Mouse (Mus musculus) midbrain, embryonic 11.5 days (tissue): ENCODE measurements around the gene Adrm1. TPM values are rescaled to one million over a fixed set of nuclear protein-coding genes. Genes with fewer than 3 reads are reported as not detected.

Experiments used
- ATAC-seq: fragments of 200-750 bp; cut with Nextera tagmentation; 2 replicates; pipeline ENCODE4 v1.8.0; 2017; ENCODE audit warnings: moderate TSS enrichment, moderate library complexity; ENCODE audit not compliant: low FRiP score
- DNase-seq: peaks from one replicate; pipeline ENCODE4 v3.0.0; 2015; ENCODE audit warnings: low spot score; ENCODE audit errors: missing footprints
- H3K27ac ChIP-seq: fragments of 300-500 bp; sonication (generic); 2 replicates; pipeline ENCODE4 v1.5.1; 2014; ENCODE audit warnings: low read depth, low read length
- H3K27me3 ChIP-seq: fragments of 300-500 bp; sonication (generic); 2 replicates; pipeline ENCODE4 v1.6.1; 2014; ENCODE audit warnings: mild to moderate bottlenecking, low read length, moderate library complexity, mixed read lengths; ENCODE audit not compliant: control insufficient read depth, insufficient read depth
- H3K36me3 ChIP-seq: fragments of 300-500 bp; sonication (generic); 2 replicates; pipeline ENCODE4 v1.6.1; 2014; ENCODE audit warnings: mild to moderate bottlenecking, low read length, moderate library complexity, mixed read lengths; ENCODE audit not compliant: control insufficient read depth, insufficient read depth
- H3K4me1 ChIP-seq: fragments of 300-500 bp; sonication (generic); 2 replicates; pipeline ENCODE4 v1.6.1; 2014; ENCODE audit warnings: low read length; ENCODE audit not compliant: control insufficient read depth, insufficient read depth
- H3K4me2 ChIP-seq: fragments of 300-500 bp; sonication (generic); 2 replicates; pipeline ENCODE4 v1.6.1; 2014; ENCODE audit warnings: mild to moderate bottlenecking, moderate library complexity
- H3K4me3 ChIP-seq: fragments of 300-500 bp; sonication (generic); 2 replicates; pipeline ENCODE4 v1.5.1; 2014; ENCODE audit warnings: low read depth, low read length
- H3K9ac ChIP-seq: fragments of 300-500 bp; sonication (generic); 2 replicates; pipeline ENCODE4 v1.6.1; 2014; ENCODE audit warnings: low read length
- H3K9me3 ChIP-seq: fragments of 300-500 bp; sonication (generic); 2 replicates; pipeline ENCODE4 v1.6.1; 2016; ENCODE audit warnings: low read length; ENCODE audit not compliant: control insufficient read depth
- WGBS: fragments of 180-500 bp; shearing (Covaris S2); extraction: QIAGEN DNeasy Blood & Tissue Kit; methylation state at CpG from one replicate; pipeline ENCODE4 v1.1.7; 2014; 5-methylcytosine and 5-hydroxymethylcytosine counted together
- polyA plus RNA-seq: library from polyadenylated mRNA; unstranded; fragments of >200 nt; fragmentation: Nextera tagmentation; extraction: Ambion mirVana; gene quantifications from 2 replicates; pipeline ENCODE4 v1.2.1, GENCODE M21; 2014

Gene Adrm1
- polyA plus RNA-seq, 1 experiment from 2014 or later: 170 TPM

GRCm38 (mm10) chr2:180218677-180219076 lies 47.4 kb downstream of the Adrm1 start:
- Histone ChIP-seq H3K27ac (no peak overlapping the region), H3K27me3 (peaks cover 4% of the 10 kb centered on the region; the same call in 1 of the 2 replicates), H3K9me3 (no peaks in the 10 kb centered on the region), H3K4me2 (no peak overlapping the region), H3K36me3 (no peaks in the 10 kb centered on the region), H3K9ac (no peak overlapping the region), H3K4me3 (no peak overlapping the region), H3K4me1 (no peaks in the 10 kb centered on the region)
- DNase-seq (no peak), ATAC-seq (no peak)
- WGBS: 26% methylated on average over 5 of the region's 5 CpGs

GRCm38 (mm10) chr2:180219145-180219943 lies 48.1 kb downstream of the Adrm1 start:
- WGBS: 82% methylated on average over 15 of the region's 15 CpGs
- Histone ChIP-seq H3K36me3 (no peaks in the 10 kb centered on the region), H3K27me3 (peaks cover 10% of the 10 kb centered on the region), H3K4me3 (no peak overlapping the region), H3K4me2 (no peak overlapping the region), H3K27ac (no peak overlapping the region), H3K4me1 (no peaks in the 10 kb centered on the region), H3K9me3 (no peaks in the 10 kb centered on the region), H3K9ac (no peak overlapping the region)
- no peak for ATAC-seq
- DNase-seq: no peak

DNA sequence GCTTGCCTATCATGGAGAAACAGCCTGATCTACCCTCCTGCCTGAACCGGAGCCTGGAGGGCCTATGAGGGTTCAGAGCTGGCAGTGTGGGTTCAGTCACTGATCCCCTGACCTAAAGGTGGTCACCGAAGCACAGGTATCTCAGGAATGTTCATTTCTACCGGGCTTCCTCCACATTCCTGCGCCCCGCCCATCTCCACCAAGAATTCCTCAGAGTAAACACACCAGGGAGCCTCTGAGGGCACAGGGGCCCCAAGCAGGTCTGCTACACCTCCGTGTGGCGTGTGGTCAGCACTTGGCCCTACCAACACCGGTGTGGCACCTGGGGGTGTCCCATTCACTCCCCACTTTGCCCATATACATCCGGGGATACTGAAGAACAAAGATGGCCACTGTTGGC lies 48.9 kb downstream of the Adrm1 start:
- Histone ChIP-seq H3K4me1 (peaks cover 5% of the 10 kb centered on the region), H3K27me3 (peaks cover 18% of the 10 kb centered on the region), H3K4me2 (no peak overlapping the region), H3K27ac (no peak overlapping the region), H3K9ac (no peak overlapping the region), H3K9me3 (no peaks in the 10 kb centered on the region), H3K36me3 (no peaks in the 10 kb centered on the region), H3K4me3 (no peak overlapping the region)
- DNase-seq (no peak), ATAC-seq (no peak)
- 81% methylated on average over 9 of the region's 9 CpGs for WGBS

GRCm38 (mm10) chr2:180221051-180221450 lies 49.8 kb downstream of the Adrm1 start:
- no peak overlapping the region for H3K27ac ChIP-seq
- H3K27me3 ChIP-seq: peaks cover 25% of the 10 kb centered on the region
- no peak overlapping the region for H3K4me2 ChIP-seq
- H3K4me3 ChIP-seq: no peak overlapping the region
- ATAC-seq (no peak), DNase-seq (no peak)
- 92% methylated on average over 9 of the region's 9 CpGs for WGBS
- H3K4me1 ChIP-seq: peaks cover 12% of the 10 kb centered on the region
- H3K36me3 ChIP-seq: no peaks in the 10 kb centered on the region
- no peak overlapping the region for H3K9ac ChIP-seq
- no peaks in the 10 kb centered on the region for H3K9me3 ChIP-seq

GRCm38 (mm10) chr2:180222250-180222649 lies 51.0 kb downstream of the Adrm1 start:
- DNase-seq (no peak), ATAC-seq (0 out of 2 replicates have a peak, but pooled peaks have one; percentile 4)
- peaks cover 29% of the 10 kb centered on the region for H3K27me3 ChIP-seq
- H3K9ac ChIP-seq: no peak overlapping the region
- no peak overlapping the region for H3K4me3 ChIP-seq
- 16% methylated on average over 6 of the region's 6 CpGs for whole genome bisulfite sequencing
- no peak overlapping the region for H3K27ac ChIP-seq
- no peak overlapping the region for H3K4me2 ChIP-seq
- no peaks in the 10 kb centered on the region for H3K36me3 ChIP-seq
- H3K4me1 ChIP-seq: peaks cover 18% of the 10 kb centered on the region
- no peaks in the 10 kb centered on the region for H3K9me3 ChIP-seq

DNA sequence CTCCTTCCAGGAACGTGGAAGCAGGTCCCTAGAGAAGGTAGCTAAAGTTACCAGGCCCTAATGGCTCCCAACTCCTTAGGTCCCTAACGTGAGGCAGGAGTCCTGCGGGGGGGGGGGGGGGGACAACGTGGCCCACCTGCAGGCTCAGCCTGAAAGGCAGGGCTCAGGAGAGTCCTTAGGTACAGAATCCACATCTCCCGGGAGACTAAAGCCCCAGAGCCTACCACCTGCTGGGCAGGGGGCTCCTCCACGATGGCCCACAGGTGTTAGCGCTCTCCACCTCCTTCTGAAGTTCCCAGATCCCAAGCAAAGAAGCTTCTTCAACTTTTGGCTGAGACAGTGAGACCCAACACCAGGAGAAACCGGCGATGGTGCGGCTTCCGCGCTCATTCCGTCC lies 53.4 kb downstream of the Adrm1 start:
- Histone ChIP-seq H3K27ac (no peak overlapping the region), H3K9ac (peak overlapping the region; percentile 57), H3K27me3 (peaks cover 29% of the 10 kb centered on the region)

GRCm38 (mm10) chr2:180225044-180225761 lies 53.9 kb downstream of the Adrm1 start:
- under 1% methylated on average over 55 of the region's 55 CpGs for WGBS
- no peaks in the 10 kb centered on the region for H3K9me3 ChIP-seq
- peaks cover 26% of the 10 kb centered on the region for H3K4me1 ChIP-seq
- no peak overlapping the region for H3K27ac ChIP-seq
- no peaks in the 10 kb centered on the region for H3K36me3 ChIP-seq
- H3K4me2 ChIP-seq: peak overlapping the region; percentile 98
- ATAC-seq (peak; percentile 47), DNase-seq (peak; percentile 94)
- H3K4me3 ChIP-seq: peak overlapping the region; percentile 53
- peak overlapping the region; percentile 57 for H3K9ac ChIP-seq
- H3K27me3 ChIP-seq: peaks cover 29% of the 10 kb centered on the region

More for the DNA sequence above, 53.4 kb downstream of the Adrm1 start:
- Histone ChIP-seq H3K36me3 (no peaks in the 10 kb centered on the region), H3K9me3 (no peaks in the 10 kb centered on the region), H3K4me2 (peak overlapping the region; percentile 98), H3K4me1 (peaks cover 26% of the 10 kb centered on the region), H3K4me3 (peak overlapping the region; percentile 53)
- ATAC-seq (no peak), DNase-seq (no peak)
- WGBS: 1% methylated on average over 13 of the region's 13 CpGs
